Mouse (Mus musculus) layer of hippocampus, postnatal 25 days (tissue): ENCODE data around the gene Runx2. TPM values are rescaled to one million over a fixed set of nuclear protein-coding genes. Genes with fewer than 3 reads are reported as not detected.

Experiments used
- DNase-seq, 2 experiments: peaks; one replicate each; pipeline ENCODE4 v3.0.0; 2022; ENCODE audit warnings: mixed read lengths in 2 of 2, low spot score in 1 of 2; ENCODE audit errors: extremely low spot score in 1 of 2
- total RNA-seq, 2 experiments: library from RNA; stranded (reverse); gene quantifications; 2 replicates each; pipeline ENCODE4 v1.2.3; 2021

Runx2 gene
- total RNA-seq, 2 experiments from 2014 or later: 11.0 to 11.7 TPM

- no peak for DNase-seq
These were observed 208.8 kb downstream of the Runx2 start for GRCm38 (mm10) chr17:44605749-44606148.

GRCm38 (mm10) chr17:44603170-44603569, 211.4 kb downstream of the Runx2 start:
- no peak for DNase-seq

GRCm38 (mm10) chr17:44601317-44602021, 213.1 kb downstream of the Runx2 start:
- no peak for DNase-seq

- no peak for DNase-seq
These were observed 214.7 kb downstream of the Runx2 start for GRCm38 (mm10) chr17:44599856-44600255.

- DNase-seq: no peak
These were observed 215.5 kb downstream of the Runx2 start for GRCm38 (mm10) chr17:44599132-44599531.

- no peak for DNase-seq
These were observed 216.6 kb downstream of the Runx2 start for GRCm38 (mm10) chr17:44597918-44598504.

- no peak for DNase-seq
These were observed 221.9 kb downstream of the Runx2 start for GRCm38 (mm10) chr17:44592737-44593090.

- DNase-seq: no peak
These were observed 222.4 kb downstream of the Runx2 start for GRCm38 (mm10) chr17:44592067-44592736.

GRCm38 (mm10) chr17:44588470-44588869, 226.1 kb downstream of the Runx2 start:
- DNase-seq: no peak

GRCm38 (mm10) chr17:44588020-44588419, 226.6 kb downstream of the Runx2 start:
- DNase-seq: no peak

- DNase-seq: no peak
These were observed 228.4 kb downstream of the Runx2 start for GRCm38 (mm10) chr17:44586196-44586595.

- DNase-seq: no peak
These were observed 229.8 kb downstream of the Runx2 start for GRCm38 (mm10) chr17:44584781-44585180.

- DNase-seq: no peak
These were observed 236.8 kb downstream of the Runx2 start for GRCm38 (mm10) chr17:44577791-44578190.

- no peak for DNase-seq
These were observed 243.7 kb downstream of the Runx2 start for GRCm38 (mm10) chr17:44570899-44571298.

GRCm38 (mm10) chr17:44569020-44569621, 245.5 kb downstream of the Runx2 start:
- DNase-seq: no peak

- no peak for DNase-seq
These were observed 247.6 kb downstream of the Runx2 start for GRCm38 (mm10) chr17:44566992-44567391.

GRCm38 (mm10) chr17:44565884-44566515, 248.6 kb downstream of the Runx2 start:
- no peak for DNase-seq

GRCm38 (mm10) chr17:44565311-44565831, 249.2 kb downstream of the Runx2 start:
- no peak for DNase-seq

GRCm38 (mm10) chr17:44564611-44565198, 249.9 kb downstream of the Runx2 start:
- DNase-seq: no peak

GRCm38 (mm10) chr17:44560016-44560415, 254.6 kb downstream of the Runx2 start:
- no peak for DNase-seq
